Mouse (Mus musculus) forebrain, embryonic 11.5 days (tissue): ENCODE data around the gene Folr2. TPM values are rescaled to one million over a fixed set of nuclear protein-coding genes. Genes with fewer than 3 reads are reported as not detected.

Source experiments
- ATAC-seq: fragments of 200-750 bp; cut with Nextera tagmentation; replicated peaks from 2 replicates; pipeline ENCODE4 v1.8.0; 2017; ENCODE audit warnings: moderate TSS enrichment; ENCODE audit not compliant: low FRiP score
- DNase-seq: peaks from one replicate; pipeline ENCODE4 v3.0.0-alpha.2; 2017; ENCODE audit warnings: low spot score
- H3K27ac ChIP-seq: fragments of 300-500 bp; sonication (generic); 2 replicates; pipeline ENCODE4 v1.5.1; 2014; ENCODE audit warnings: low read depth, low read length
- H3K27me3 ChIP-seq: fragments of 300-500 bp; sonication (generic); 2 replicates; pipeline ENCODE4 v1.6.1; 2014; ENCODE audit warnings: mild to moderate bottlenecking, low read length, mixed read lengths; ENCODE audit not compliant: control insufficient read depth, insufficient read depth
- H3K36me3 ChIP-seq: fragments of 300-500 bp; sonication (generic); 2 replicates; pipeline ENCODE4 v1.6.1; 2014; ENCODE audit warnings: mild to moderate bottlenecking, low read length, moderate library complexity, mixed read lengths; ENCODE audit not compliant: control insufficient read depth, insufficient read depth
- H3K4me1 ChIP-seq: fragments of 300-500 bp; sonication (generic); replicated peaks from 2 replicates; pipeline ENCODE4 v1.6.1; 2014; ENCODE audit warnings: low read length, mixed read lengths; ENCODE audit not compliant: control insufficient read depth, insufficient read depth
- H3K4me2 ChIP-seq: fragments of 300-500 bp; sonication (generic); 2 replicates; pipeline ENCODE4 v1.6.1; 2014; ENCODE audit warnings: low read depth, mild to moderate bottlenecking, low read length, moderate library complexity, mixed read lengths; ENCODE audit not compliant: severe bottlenecking
- H3K4me3 ChIP-seq: fragments of 300-500 bp; sonication (generic); 2 replicates; pipeline ENCODE4 v1.5.1; 2014; ENCODE audit warnings: low read depth, low read length
- H3K9ac ChIP-seq: fragments of 300-500 bp; sonication (generic); 2 replicates; pipeline ENCODE4 v1.6.1; 2014; ENCODE audit warnings: low read length
- H3K9me3 ChIP-seq: fragments of 300-500 bp; sonication (generic); 2 replicates; pipeline ENCODE4 v1.6.1; 2016; ENCODE audit warnings: low read length, mixed read lengths; ENCODE audit not compliant: control insufficient read depth
- WGBS: fragments of 180-500 bp; shearing (Covaris S2); extraction: QIAGEN DNeasy Blood & Tissue Kit; methylation state at CpG from one replicate; pipeline ENCODE4 v1.1.7; 2014; 5-methylcytosine and 5-hydroxymethylcytosine counted together
- polyA plus RNA-seq: library from polyadenylated mRNA; unstranded; fragments of >200 nt; fragmentation: Nextera tagmentation; extraction: Ambion mirVana; gene quantifications from 2 replicates; pipeline ENCODE4 v1.2.1, GENCODE M21; 2014

Folr2 gene
- polyA plus RNA-seq, 1 experiment from 2014 or later: 0.94 TPM

- H3K4me1 ChIP-seq: no peaks in the 10 kb centered on the region
- no peaks in the 10 kb centered on the region for H3K36me3 ChIP-seq
- no peak overlapping the region for H3K27ac ChIP-seq
- WGBS: 83% methylated on average over 3 of the region's 3 CpGs
- no peak overlapping the region for H3K4me2 ChIP-seq
- DNase-seq (no peak), ATAC-seq (no peak)
- H3K27me3 ChIP-seq: no peaks in the 10 kb centered on the region
- H3K9ac ChIP-seq: no peak overlapping the region
- H3K4me3 ChIP-seq: no peak overlapping the region
- no peaks in the 10 kb centered on the region for H3K9me3 ChIP-seq
Measured at GRCm38 (mm10) chr7:101871296-101871695, 14.3 kb upstream of the Folr2 start.

- no peak for DNase-seq
Measured at GRCm38 (mm10) chr7:101870629-101871028, 13.6 kb upstream of the Folr2 start, which contains the start of gene Folr1. TSS of gene Folr1 (minus strand) at chr7:101870788.

DNA sequence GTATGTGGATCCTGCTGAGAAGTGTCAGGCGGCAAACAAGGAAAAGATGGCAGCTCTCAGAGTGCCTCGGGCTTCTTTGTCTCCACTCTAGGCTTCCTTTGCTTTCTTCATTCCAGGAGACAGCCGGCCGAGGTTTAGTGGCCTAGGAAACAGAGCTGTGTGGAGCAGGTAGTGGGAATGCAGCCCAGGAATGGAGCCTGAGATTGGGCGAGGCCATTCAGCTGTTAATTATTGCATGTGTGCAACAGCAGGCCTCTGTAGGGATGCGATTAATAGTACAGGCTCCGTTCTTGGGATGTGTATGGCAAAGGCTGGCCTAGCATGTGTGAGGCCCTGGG, 12.1 kb upstream of the Folr2 start:
- DNase-seq (peak; percentile 61), ATAC-seq (peak; percentile 61; the same call in 1 of the 2 replicates)
- Histone ChIP-seq H3K4me2 (no peak overlapping the region), H3K9me3 (no peaks in the 10 kb centered on the region), H3K27ac (no peak overlapping the region), H3K4me1 (no peaks in the 10 kb centered on the region), H3K4me3 (no peak overlapping the region), H3K27me3 (no peaks in the 10 kb centered on the region), H3K36me3 (no peaks in the 10 kb centered on the region), H3K9ac (no peak overlapping the region)
- 44% methylated on average over 7 of the region's 7 CpGs for WGBS

More at GRCm38 (mm10) chr7:101870629-101871028, 13.6 kb upstream of the Folr2 start, which contains the start of gene Folr1:
- Histone ChIP-seq H3K27ac (no peak within 1 kb of the TSS), H3K27me3 (no peaks in the 10 kb centered on the region), H3K36me3 (no peaks in the 10 kb centered on the region), H3K4me3 (no peak within 1 kb of the TSS), H3K4me1 (no peaks in the 10 kb centered on the region), H3K9ac (no peak within 1 kb of the TSS), H3K9me3 (no peaks in the 10 kb centered on the region), H3K4me2 (no peak within 1 kb of the TSS)
- ATAC-seq: no peak
- 85% methylated on average over 2 of the region's 2 CpGs for WGBS

DNA sequence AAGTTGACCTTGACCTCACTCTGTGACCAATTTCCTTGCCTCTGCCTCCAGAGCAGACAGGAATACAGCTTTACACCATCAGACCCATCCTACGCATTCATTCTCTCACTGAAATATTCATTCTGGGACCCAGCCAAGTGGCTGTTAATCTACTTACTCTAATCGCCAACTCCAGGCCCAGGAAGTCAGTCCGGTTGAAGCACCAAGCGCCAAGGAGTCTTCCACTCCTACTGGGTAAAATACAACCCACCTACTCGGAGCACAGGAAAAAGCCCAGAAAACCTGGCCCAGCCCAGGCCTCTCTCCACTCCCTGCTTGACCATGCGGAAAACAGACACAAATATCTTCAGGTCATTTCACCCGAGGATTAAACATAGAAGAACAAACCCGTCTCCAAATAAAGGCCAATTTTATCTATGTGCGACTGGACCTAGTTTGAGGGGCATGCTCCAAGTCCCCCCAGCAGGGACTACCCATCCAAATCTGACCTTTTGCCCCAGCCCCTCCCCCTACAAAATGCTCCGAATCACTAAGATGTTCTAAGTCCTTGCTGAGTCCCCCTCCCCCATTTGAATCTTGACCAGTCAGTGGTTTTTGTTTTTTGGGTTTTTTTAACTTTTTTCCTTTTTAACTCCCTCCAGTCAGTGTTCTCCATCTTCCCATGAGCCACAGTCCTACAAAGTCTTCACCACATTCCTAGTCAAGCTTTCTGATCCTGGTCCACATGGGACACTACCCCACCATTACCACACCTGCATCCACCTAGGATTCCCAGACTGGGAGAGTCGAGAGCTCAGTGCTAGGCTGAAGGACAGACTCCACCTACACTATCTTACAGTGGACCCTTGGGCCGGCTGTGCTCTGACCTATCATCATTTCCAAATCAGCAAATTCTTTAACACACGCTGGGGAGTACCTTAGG, 11.5 kb upstream of the Folr2 start:
- WGBS: 48% methylated on average over 13 of the region's 13 CpGs
- no peaks in the 10 kb centered on the region for H3K4me1 ChIP-seq
- no peaks in the 10 kb centered on the region for H3K9me3 ChIP-seq
- DNase-seq: no peak
- H3K4me3 ChIP-seq: no peak overlapping the region
- ATAC-seq: peak; percentile 46
- no peak overlapping the region for H3K9ac ChIP-seq
- H3K27ac ChIP-seq: peak overlapping the region; percentile 12; the same call in 1 of the 2 replicates
- H3K36me3 ChIP-seq: no peaks in the 10 kb centered on the region
- H3K4me2 ChIP-seq: no peak overlapping the region
- H3K27me3 ChIP-seq: no peaks in the 10 kb centered on the region

DNA sequence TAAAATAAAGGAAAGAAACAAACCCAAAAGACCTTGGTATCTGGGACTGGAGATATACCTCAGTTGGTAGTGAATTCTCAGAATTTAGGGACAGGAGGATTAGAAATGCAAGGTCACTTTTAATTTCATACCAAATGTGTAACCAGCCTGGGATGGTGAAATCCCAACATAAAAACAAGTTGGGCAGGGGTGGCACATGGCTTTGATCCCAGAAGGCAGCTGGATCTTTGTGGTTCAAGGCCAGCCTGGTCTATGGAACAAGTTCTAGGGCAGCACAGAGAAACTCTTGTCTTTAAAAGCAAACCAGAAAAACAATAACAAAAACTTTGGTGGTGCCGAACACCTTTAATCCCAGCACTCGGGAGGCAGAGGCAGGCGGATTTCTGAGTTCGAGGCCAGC, 10.5 kb upstream of the Folr2 start:
- no peaks in the 10 kb centered on the region for H3K9me3 ChIP-seq
- H3K36me3 ChIP-seq: no peaks in the 10 kb centered on the region
- H3K27ac ChIP-seq: no peak overlapping the region
- DNase-seq (no peak), ATAC-seq (no peak)
- H3K4me2 ChIP-seq: no peak overlapping the region
- no peak overlapping the region for H3K4me3 ChIP-seq
- H3K27me3 ChIP-seq: no peaks in the 10 kb centered on the region
- WGBS: 98% methylated on average over 4 of the region's 4 CpGs
- H3K4me1 ChIP-seq: no peaks in the 10 kb centered on the region
- H3K9ac ChIP-seq: no peak overlapping the region

- no peak for DNase-seq
- no peak for ATAC-seq
- Histone ChIP-seq H3K27me3 (no peaks in the 10 kb centered on the region), H3K4me3 (no peak overlapping the region), H3K4me1 (no peaks in the 10 kb centered on the region), H3K27ac (no peak overlapping the region), H3K4me2 (no peak overlapping the region), H3K9me3 (no peaks in the 10 kb centered on the region), H3K36me3 (no peaks in the 10 kb centered on the region), H3K9ac (no peak overlapping the region)
- WGBS: 83% methylated on average over 11 of the region's 11 CpGs
Measured at GRCm38 (mm10) chr7:101866491-101867265, 9.7 kb upstream of the Folr2 start.

- H3K9ac ChIP-seq: no peak within 1 kb of the TSS
- H3K9me3 ChIP-seq: no peaks in the 10 kb centered on the region
- H3K27me3 ChIP-seq: no peaks in the 10 kb centered on the region
- no peak within 1 kb of the TSS for H3K4me2 ChIP-seq
- no peaks in the 10 kb centered on the region for H3K4me1 ChIP-seq
- 77% methylated on average over 3 of the region's 3 CpGs for WGBS
- ATAC-seq (no peak), DNase-seq (no peak)
- H3K36me3 ChIP-seq: no peaks in the 10 kb centered on the region
- no peak within 1 kb of the TSS for H3K4me3 ChIP-seq
- H3K27ac ChIP-seq: no peak within 1 kb of the TSS
Measured at GRCm38 (mm10) chr7:101863415-101863814, 6.4 kb upstream of the Folr2 start, which contains the start of gene Anapc15. TSS of gene Anapc15 (plus strand) at chr7:101863715.

- 75% methylated on average over 3 of the region's 3 CpGs for WGBS
- H3K4me3 ChIP-seq: no peak overlapping the region
- no peak overlapping the region for H3K27ac ChIP-seq
- no peak overlapping the region for H3K4me2 ChIP-seq
- H3K9ac ChIP-seq: no peak overlapping the region
- ATAC-seq (no peak), DNase-seq (no peak)
- no peaks in the 10 kb centered on the region for H3K36me3 ChIP-seq
- no peaks in the 10 kb centered on the region for H3K9me3 ChIP-seq
- H3K4me1 ChIP-seq: no peaks in the 10 kb centered on the region
- H3K27me3 ChIP-seq: no peaks in the 10 kb centered on the region
Measured at GRCm38 (mm10) chr7:101862291-101862690, 5.3 kb upstream of the Folr2 start.
